Mouse (Mus musculus): Measurements from ENCODE around the gene Tsku. TPM values are rescaled to one million over a fixed set of nuclear protein-coding genes. Genes with fewer than 3 reads are reported as not detected.

Gene Tsku
- polyA plus RNA-seq, 2 experiments: 1.9 TPM

- no peaks in the 10 kb centered on the region for H3K9me3 ChIP-seq (ENCODE audit: control insufficient read depth, low read length)
- WGBS (ENCODE audit: insufficient replicate concordance): 55% methylated on average over 7 of the region's 7 CpGs
- DNase-seq (ENCODE audit: low read depth in 3 of 3, low spot score in 3 of 3) (no peak), ATAC-seq (ENCODE audit: insufficient read depth) (no peak)
- no peaks in the 10 kb centered on the region for H3K36me3 ChIP-seq (replicated peaks; ENCODE audit: control insufficient read depth, insufficient read depth, low read depth)
- no peak overlapping the region for H3K4me2 ChIP-seq (ENCODE audit: low read depth)
- H3K4me1 ChIP-seq (replicated peaks; ENCODE audit: control insufficient read depth in 2 of 2, insufficient read depth in 2 of 2, low read length in 1 of 2): peaks cover 0 to 5% of the 10 kb centered on the region in 2 experiments; a peak in 2 of 4 replicates
- no peak overlapping the region for H3K4me3 ChIP-seq (ENCODE audit: insufficient read depth in 1 of 2, low read depth in 2 of 2, low read length in 2 of 2)
- TF ChIP-seq CTCF (IDR thresholded peaks at IDR 0.05; ENCODE audit: low read depth) (no peak), EP300 (IDR thresholded peaks at IDR 0.05; ENCODE audit: low read depth) (no peak)
- H3K27me3 ChIP-seq (ENCODE audit: control insufficient read depth, insufficient read depth, low read length): no peaks in the 10 kb centered on the region
- no peak overlapping the region for H3K27ac ChIP-seq
- H3K9ac ChIP-seq (replicated peaks): no peak overlapping the region
Observed at GRCm38 (mm10) chr7:98387201-98387600, 26.1 kb upstream of the Tsku start.

DNA sequence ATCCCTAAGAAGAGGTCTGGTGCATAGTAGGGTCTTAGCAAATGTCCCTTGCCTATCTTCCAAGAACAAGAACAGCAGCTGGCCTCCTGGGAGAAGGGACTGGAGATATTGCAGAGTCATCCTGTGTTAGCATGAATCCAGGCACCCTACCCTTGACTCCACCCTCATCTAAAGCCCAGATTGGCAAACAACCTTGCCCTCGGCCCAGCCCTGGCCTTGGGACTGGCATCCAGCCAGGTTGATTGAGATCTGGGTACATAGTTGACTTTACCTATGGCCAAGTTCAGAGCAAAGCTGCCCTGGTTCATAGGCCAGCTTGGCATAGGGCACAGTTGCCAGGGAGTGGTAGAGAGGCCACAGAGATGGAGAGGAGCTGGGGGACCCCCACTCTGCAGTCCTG is 24.0 kb upstream of the Tsku start:
- Histone ChIP-seq H3K27ac (no peak overlapping the region), H3K9me3 (ENCODE audit: control insufficient read depth, low read length) (no peaks in the 10 kb centered on the region), H3K9ac (replicated peaks) (no peak overlapping the region), H3K4me3 (ENCODE audit: insufficient read depth in 1 of 2, low read depth in 2 of 2, low read length in 2 of 2) (no peak overlapping the region), H3K4me1 (replicated peaks; ENCODE audit: control insufficient read depth in 2 of 2, insufficient read depth in 2 of 2, low read length in 1 of 2) (peaks cover 0 to 5% of the 10 kb centered on the region in 2 experiments; a peak in 2 of 4 replicates), H3K27me3 (ENCODE audit: control insufficient read depth, insufficient read depth, low read length) (no peaks in the 10 kb centered on the region), H3K36me3 (replicated peaks; ENCODE audit: control insufficient read depth, insufficient read depth, low read depth) (no peaks in the 10 kb centered on the region), H3K4me2 (ENCODE audit: low read depth) (no peak overlapping the region)
- ATAC-seq (ENCODE audit: insufficient read depth) (no peak), DNase-seq (ENCODE audit: low read depth in 3 of 3, low spot score in 3 of 3) (no peak)
- 28% methylated on average over 1 of the region's 1 CpGs for WGBS (ENCODE audit: insufficient replicate concordance)
- TF ChIP-seq CTCF (IDR thresholded peaks at IDR 0.05; ENCODE audit: low read depth): no peak
- TF ChIP-seq EP300 (IDR thresholded peaks at IDR 0.05; ENCODE audit: low read depth): no peak

- no peaks in the 10 kb centered on the region for H3K36me3 ChIP-seq (replicated peaks; ENCODE audit: control insufficient read depth, insufficient read depth, low read depth)
- no peak overlapping the region for H3K4me3 ChIP-seq (ENCODE audit: insufficient read depth in 1 of 2, low read depth in 2 of 2, low read length in 2 of 2)
- H3K27ac ChIP-seq: no peak overlapping the region
- no peaks in the 10 kb centered on the region for H3K9me3 ChIP-seq (ENCODE audit: control insufficient read depth, low read length)
- DNase-seq (ENCODE audit: low read depth in 3 of 3, low spot score in 3 of 3) (no peak), ATAC-seq (ENCODE audit: insufficient read depth) (peak; percentile 35; the same call in 1 of the 2 replicates)
- 51% methylated on average over 4 of the region's 4 CpGs for WGBS (ENCODE audit: insufficient replicate concordance)
- no peak overlapping the region for H3K9ac ChIP-seq (replicated peaks)
- no peak overlapping the region for H3K4me2 ChIP-seq (ENCODE audit: low read depth)
- H3K4me1 ChIP-seq (replicated peaks; ENCODE audit: control insufficient read depth in 2 of 2, insufficient read depth in 2 of 2, low read length in 1 of 2): peaks cover 0 to 5% of the 10 kb centered on the region in 2 experiments; a peak in 2 of 4 replicates
- H3K27me3 ChIP-seq (ENCODE audit: control insufficient read depth, insufficient read depth, low read length): no peaks in the 10 kb centered on the region
- TF ChIP-seq EP300 (IDR thresholded peaks at IDR 0.05; ENCODE audit: low read depth) (no peak), CTCF (IDR thresholded peaks at IDR 0.05; ENCODE audit: low read depth) (no peak)
Observed at GRCm38 (mm10) chr7:98383337-98383736, 22.2 kb upstream of the Tsku start.

GRCm38 (mm10) chr7:98382784-98383183 is 21.7 kb upstream of the Tsku start:
- H3K27me3 ChIP-seq (ENCODE audit: control insufficient read depth, insufficient read depth, low read length): no peaks in the 10 kb centered on the region
- H3K36me3 ChIP-seq (replicated peaks; ENCODE audit: control insufficient read depth, insufficient read depth, low read depth): no peaks in the 10 kb centered on the region
- no peak overlapping the region for H3K27ac ChIP-seq
- no peak for ATAC-seq (ENCODE audit: insufficient read depth)
- WGBS (ENCODE audit: insufficient replicate concordance): 23% methylated on average over 6 of the region's 6 CpGs
- no peak overlapping the region for H3K9ac ChIP-seq (replicated peaks)
- H3K4me2 ChIP-seq (ENCODE audit: low read depth): no peak overlapping the region
- no peaks in the 10 kb centered on the region for H3K9me3 ChIP-seq (ENCODE audit: control insufficient read depth, low read length)
- H3K4me1 ChIP-seq (replicated peaks; ENCODE audit: control insufficient read depth in 2 of 2, insufficient read depth in 2 of 2, low read length in 1 of 2): peaks cover 0 to 5% of the 10 kb centered on the region in 2 experiments; a peak in 2 of 4 replicates
- TF ChIP-seq CTCF (IDR thresholded peaks at IDR 0.05; ENCODE audit: low read depth) (no peak), EP300 (IDR thresholded peaks at IDR 0.05; ENCODE audit: low read depth) (no peak)
- DNase-seq (ENCODE audit: low read depth in 3 of 3, low spot score in 3 of 3): no peak
- H3K4me3 ChIP-seq (ENCODE audit: insufficient read depth in 1 of 2, low read depth in 2 of 2, low read length in 2 of 2): no peak overlapping the region

- TF ChIP-seq CTCF (IDR thresholded peaks at IDR 0.05; ENCODE audit: low read depth): no peak
- no peak for TF ChIP-seq EP300 (IDR thresholded peaks at IDR 0.05; ENCODE audit: low read depth)
- no peak for ATAC-seq (ENCODE audit: insufficient read depth)
- Histone ChIP-seq H3K4me2 (ENCODE audit: low read depth) (no peak overlapping the region), H3K9me3 (ENCODE audit: control insufficient read depth, low read length) (no peaks in the 10 kb centered on the region), H3K9ac (replicated peaks) (no peak overlapping the region), H3K27ac (no peak overlapping the region), H3K4me3 (ENCODE audit: insufficient read depth in 1 of 2, low read depth in 2 of 2, low read length in 2 of 2) (no peak overlapping the region), H3K36me3 (replicated peaks; ENCODE audit: control insufficient read depth, insufficient read depth, low read depth) (no peaks in the 10 kb centered on the region), H3K4me1 (replicated peaks; ENCODE audit: control insufficient read depth in 2 of 2, insufficient read depth in 2 of 2, low read length in 1 of 2) (peaks cover 0 to 5% of the 10 kb centered on the region in 2 experiments; a peak in 2 of 4 replicates), H3K27me3 (ENCODE audit: control insufficient read depth, insufficient read depth, low read length) (no peaks in the 10 kb centered on the region)
- DNase-seq (ENCODE audit: low read depth in 3 of 3, low spot score in 3 of 3): no peak
- WGBS (ENCODE audit: insufficient replicate concordance): 54% methylated on average over 6 of the region's 6 CpGs
Observed at GRCm38 (mm10) chr7:98380224-98380925, 19.2 kb upstream of the Tsku start.

Data from liver, embryonic 14.5 days (tissue).